Mouse (Mus musculus) spleen, adult 2 months (tissue): ENCODE results near the gene Tenm4.

Source experiments
- CTCF ChIP-seq: fragments of 200-500 bp; IDR thresholded peaks from 2 replicates; pipeline ENCODE4 v1.5.1; 2011; ENCODE audit warnings: mild to moderate bottlenecking, inconsistent platforms; ENCODE audit not compliant: insufficient read depth, insufficient read length, insufficient replicate concordance; ENCODE audit errors: extremely low read depth
- POLR2A ChIP-seq: fragments of 200-500 bp; IDR thresholded peaks from 2 replicates; pipeline ENCODE4 v1.6.1; 2011; ENCODE audit warnings: low read depth, low read length, inconsistent platforms

- TF ChIP-seq CTCF (no peak), POLR2A (no peak)
Measured at GRCm38 (mm10) chr7:96887088-96887654, 716.1 kb downstream of the Tenm4 start.
